Mouse (Mus musculus) thymus, adult 2 months (tissue): Measurements from ENCODE around the gene Tsx. TPM values are rescaled to one million over a fixed set of nuclear protein-coding genes. Genes with fewer than 3 reads are reported as not detected.

Source experiments
- DNase-seq: peaks from one replicate; pipeline ENCODE4 v3.0.0; 2021
- H3K27ac ChIP-seq: fragments of 200-500 bp; 2 replicates; pipeline ENCODE4 v1.5.1; 2012; ENCODE audit warnings: low read length, control low read depth; ENCODE audit not compliant: control insufficient read depth, insufficient read depth
- H3K27me3 ChIP-seq: fragments of 200-500 bp; 2 replicates; pipeline ENCODE4 v1.6.1; 2012; ENCODE audit warnings: mild to moderate bottlenecking, low read length, moderate library complexity, mixed read lengths; ENCODE audit not compliant: control insufficient read depth, insufficient read depth
- H3K36me3 ChIP-seq: fragments of 200-500 bp; 2 replicates; pipeline ENCODE4 v1.6.1; 2012; ENCODE audit warnings: mild to moderate bottlenecking, low read length, moderate library complexity; ENCODE audit not compliant: control insufficient read depth, insufficient read depth
- H3K4me1 ChIP-seq: fragments of 200-500 bp; replicated peaks from 2 replicates; pipeline ENCODE4 v1.6.1; 2012; ENCODE audit warnings: low read length; ENCODE audit not compliant: control insufficient read depth, insufficient read depth
- H3K4me3 ChIP-seq: fragments of 200-500 bp; 2 replicates; pipeline ENCODE4 v1.5.1; 2012; ENCODE audit warnings: mild to moderate bottlenecking, low read length, control low read depth, moderate library complexity; ENCODE audit not compliant: control insufficient read depth, insufficient read depth
- CTCF ChIP-seq: fragments of 200-500 bp; IDR thresholded peaks from 2 replicates; pipeline ENCODE4 v1.5.1; 2012; ENCODE audit warnings: mild to moderate bottlenecking, control low read depth, low read length, moderate library complexity, borderline replicate concordance; ENCODE audit not compliant: control insufficient read depth, poor library complexity, insufficient read depth; ENCODE audit errors: extremely low read depth
- POLR2A ChIP-seq: fragments of 200-500 bp; IDR thresholded peaks from 2 replicates; pipeline ENCODE4 v1.6.1; 2012; ENCODE audit warnings: mild to moderate bottlenecking, low read length, control low read depth, moderate library complexity; ENCODE audit not compliant: control insufficient read depth, poor library complexity, insufficient read depth; ENCODE audit errors: extremely low read depth
- WGBS: fragments of 180-500 bp; shearing (Covaris S2); methylation state at CpG from one replicate; pipeline ENCODE4 v1.1.7; 2018; 5-methylcytosine and 5-hydroxymethylcytosine counted together
- polyA plus RNA-seq: library from polyadenylated mRNA; depleted of rRNA; stranded (reverse); fragments of >200 nt; gene quantifications from 2 replicates; pipeline ENCODE4 v1.2.3, GENCODE M21; 2012; rRNA removed

The Tsx gene
- polyA plus RNA-seq = 0.18 and 0.23 TPM in 2 replicates

GRCm38 (mm10) chrX:103414167-103414566 is at the start of gene Tsx:
TSS of gene Tsx (plus strand) at chrX:103414467.
- Histone ChIP-seq H3K4me1 (no peaks in the 10 kb centered on the region), H3K27me3 (no peaks in the 10 kb centered on the region), H3K4me3 (no peak within 1 kb of the TSS), H3K36me3 (no peaks in the 10 kb centered on the region), H3K27ac (no peak within 1 kb of the TSS)
- 92% methylated on average over 5 of the region's 5 CpGs for WGBS
- TF ChIP-seq CTCF (no peak), POLR2A (no peak)
- DNase-seq = no peak

GRCm38 (mm10) chrX:103366201-103366600 is 48.1 kb upstream of the Tsx start:
- WGBS = 94% methylated on average over 5 of the region's 5 CpGs
- TF ChIP-seq CTCF (no peak), POLR2A (no peak)
- H3K4me1 ChIP-seq = no peaks in the 10 kb centered on the region
- DNase-seq = no peak
- no peaks in the 10 kb centered on the region for H3K36me3 ChIP-seq
- no peaks in the 10 kb centered on the region for H3K27me3 ChIP-seq
- H3K4me3 ChIP-seq = no peak overlapping the region
- H3K27ac ChIP-seq = no peak overlapping the region

DNA sequence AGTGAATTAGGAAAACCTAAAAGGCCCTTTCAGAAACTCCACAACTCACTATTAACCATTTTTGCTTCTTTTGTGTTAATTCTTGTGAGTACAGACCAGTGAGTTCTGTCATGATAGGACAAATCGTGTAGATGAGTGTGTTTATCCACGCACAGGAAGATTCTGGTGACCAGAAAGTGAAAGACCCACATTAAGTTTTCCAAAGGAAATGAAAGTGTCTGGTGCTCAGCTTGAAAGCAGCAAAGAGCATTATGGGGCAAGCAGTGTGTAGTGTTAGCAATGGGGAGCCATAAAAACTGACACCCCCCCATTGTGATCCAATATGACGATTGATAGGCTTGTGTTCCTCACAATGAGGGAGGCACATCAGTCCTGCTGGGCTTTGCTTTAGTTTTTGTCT is 45.6 kb upstream of the Tsx start:
- no peak for DNase-seq
- Histone ChIP-seq H3K36me3 (no peaks in the 10 kb centered on the region), H3K4me3 (no peak overlapping the region), H3K27me3 (no peaks in the 10 kb centered on the region), H3K27ac (no peak overlapping the region), H3K4me1 (no peaks in the 10 kb centered on the region)
- TF ChIP-seq POLR2A = no peak
- TF ChIP-seq CTCF = no peak
- WGBS = 72% methylated on average over 3 of the region's 3 CpGs

GRCm38 (mm10) chrX:103371221-103371620 is 43.0 kb upstream of the Tsx start:
- no peaks in the 10 kb centered on the region for H3K36me3 ChIP-seq
- no peak overlapping the region for H3K4me3 ChIP-seq
- H3K27ac ChIP-seq = no peak overlapping the region
- TF ChIP-seq POLR2A (no peak), CTCF (no peak)
- H3K4me1 ChIP-seq = no peaks in the 10 kb centered on the region
- WGBS = 43% methylated on average over 2 of the region's 2 CpGs
- no peak for DNase-seq
- no peaks in the 10 kb centered on the region for H3K27me3 ChIP-seq

GRCm38 (mm10) chrX:103371627-103372026 is 42.6 kb upstream of the Tsx start:
- 11% methylated on average over 2 of the region's 2 CpGs for WGBS
- no peak overlapping the region for H3K4me3 ChIP-seq
- no peaks in the 10 kb centered on the region for H3K4me1 ChIP-seq
- TF ChIP-seq POLR2A (no peak), CTCF (no peak)
- peak; percentile 3 for DNase-seq
- no peaks in the 10 kb centered on the region for H3K36me3 ChIP-seq
- no peak overlapping the region for H3K27ac ChIP-seq
- no peaks in the 10 kb centered on the region for H3K27me3 ChIP-seq

DNA sequence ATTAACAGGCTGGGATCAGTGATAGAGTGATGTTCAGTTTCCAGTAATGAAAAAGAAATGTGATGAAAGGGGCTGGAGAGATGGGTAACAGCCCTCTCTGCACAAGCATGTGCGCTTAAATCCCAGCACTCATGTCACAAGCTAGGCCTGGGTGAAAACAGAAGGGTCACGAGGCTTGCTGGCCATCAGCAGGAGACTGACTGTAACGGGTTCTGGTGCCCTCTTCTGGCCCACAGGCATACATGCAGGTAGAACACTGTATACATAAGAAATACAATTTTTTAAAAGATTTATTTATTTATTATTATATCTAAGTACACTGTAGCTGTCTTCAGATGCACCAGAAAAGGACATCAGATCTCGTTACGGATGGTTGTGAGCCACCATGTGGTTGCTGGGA is 40.0 kb upstream of the Tsx start:
- no peak overlapping the region for H3K27ac ChIP-seq
- no peak for DNase-seq
- no peaks in the 10 kb centered on the region for H3K36me3 ChIP-seq
- H3K4me3 ChIP-seq = no peak overlapping the region
- H3K27me3 ChIP-seq = no peaks in the 10 kb centered on the region
- no peak for TF ChIP-seq POLR2A
- TF ChIP-seq CTCF = no peak
- WGBS = 86% methylated on average over 5 of the region's 5 CpGs
- H3K4me1 ChIP-seq = no peaks in the 10 kb centered on the region

DNA sequence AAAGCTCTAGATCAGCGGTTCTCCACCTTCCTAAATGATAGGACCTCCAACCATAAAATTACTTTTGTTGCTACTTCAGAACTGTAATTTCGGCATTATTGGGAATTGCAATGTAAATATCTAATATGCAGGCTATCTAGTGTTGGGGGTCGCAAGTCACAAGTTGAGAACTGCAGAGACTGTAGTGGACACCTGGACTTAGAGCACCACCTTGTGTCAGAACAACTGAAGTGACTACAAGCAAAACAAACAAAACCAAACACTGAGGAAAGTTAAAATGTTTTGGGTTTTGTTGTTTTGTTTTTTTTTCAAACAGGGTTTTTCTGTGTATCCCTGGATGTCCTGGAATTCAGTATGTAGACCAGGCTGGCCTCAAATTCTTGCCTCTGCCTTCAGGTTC is 29.7 kb upstream of the Tsx start:
- H3K36me3 ChIP-seq = no peaks in the 10 kb centered on the region
- whole genome bisulfite sequencing = 88% methylated on average over 3 of the region's 3 CpGs
- no peaks in the 10 kb centered on the region for H3K27me3 ChIP-seq
- H3K27ac ChIP-seq = no peak overlapping the region
- no peak for TF ChIP-seq POLR2A
- TF ChIP-seq CTCF = no peak
- DNase-seq = no peak
- no peak overlapping the region for H3K4me3 ChIP-seq
- H3K4me1 ChIP-seq = no peaks in the 10 kb centered on the region
